Mouse (Mus musculus): ENCODE data around the gene Eps15l1. TPM values are rescaled to one million over a fixed set of nuclear protein-coding genes. Genes with fewer than 3 reads are reported as not detected.
A peak's percentile ranks its signal among the peaks of the same experiment; 100 is the strongest.

Eps15l1 gene
- polyA plus RNA-seq, 1 experiment from 2014 or later = 64.1 TPM

GRCm38 (mm10) chr8:72363457-72363856 is 57.8 kb downstream of the Eps15l1 start:
- Histone ChIP-seq H3K9ac (no peak overlapping the region), H3K4me2 (no peak overlapping the region), H3K36me3 (peaks cover 96% of the 10 kb centered on the region), H3K4me1 (no peaks in the 10 kb centered on the region), H3K27ac (no peak overlapping the region), H3K27me3 (no peaks in the 10 kb centered on the region), H3K4me3 (replicated peaks) (no peak overlapping the region), H3K9me3 (replicated peaks) (no peaks in the 10 kb centered on the region)
- WGBS = 62% methylated on average over 7 of the region's 7 CpGs
- no peak for ATAC-seq (replicated peaks; ENCODE audit: low FRiP score)

GRCm38 (mm10) chr8:72362754-72363153 is 58.5 kb downstream of the Eps15l1 start:
- H3K27me3 ChIP-seq = no peaks in the 10 kb centered on the region
- H3K4me2 ChIP-seq = no peak overlapping the region
- no peak overlapping the region for H3K9ac ChIP-seq
- no peaks in the 10 kb centered on the region for H3K4me1 ChIP-seq
- peaks cover 96% of the 10 kb centered on the region for H3K36me3 ChIP-seq
- H3K27ac ChIP-seq = no peak overlapping the region
- H3K9me3 ChIP-seq (replicated peaks) = no peaks in the 10 kb centered on the region
- no peak for ATAC-seq (replicated peaks; ENCODE audit: low FRiP score)
- no peak overlapping the region for H3K4me3 ChIP-seq (replicated peaks)
- WGBS = 90% methylated on average over 4 of the region's 4 CpGs

GRCm38 (mm10) chr8:72360162-72360561 is 61.1 kb downstream of the Eps15l1 start:
- no peak for ATAC-seq (replicated peaks; ENCODE audit: low FRiP score)
- Histone ChIP-seq H3K27ac (no peak overlapping the region), H3K9me3 (replicated peaks) (no peaks in the 10 kb centered on the region), H3K4me1 (peaks cover 7% of the 10 kb centered on the region; the same call in 1 of the 2 replicates), H3K9ac (no peak overlapping the region), H3K27me3 (no peaks in the 10 kb centered on the region), H3K36me3 (peaks cover 96% of the 10 kb centered on the region), H3K4me3 (replicated peaks) (no peak overlapping the region), H3K4me2 (no peak overlapping the region)

- Histone ChIP-seq H3K4me1 (peaks cover 28% of the 10 kb centered on the region), H3K36me3 (peaks cover 82% of the 10 kb centered on the region), H3K27me3 (no peaks in the 10 kb centered on the region), H3K4me2 (no peak overlapping the region), H3K27ac (no peak overlapping the region), H3K9me3 (replicated peaks) (no peaks in the 10 kb centered on the region), H3K4me3 (replicated peaks) (no peak overlapping the region), H3K9ac (no peak overlapping the region)
- no peak for ATAC-seq (replicated peaks; ENCODE audit: low FRiP score)
- WGBS = 86% methylated on average over 3 of the region's 3 CpGs
Observed at GRCm38 (mm10) chr8:72356593-72356992, 64.7 kb downstream of the Eps15l1 start.

GRCm38 (mm10) chr8:72354272-72354671 is 67.0 kb downstream of the Eps15l1 start:
- H3K36me3 ChIP-seq = peaks cover 62% of the 10 kb centered on the region
- H3K9me3 ChIP-seq (replicated peaks) = no peaks in the 10 kb centered on the region
- no peak overlapping the region for H3K4me3 ChIP-seq (replicated peaks)
- H3K4me1 ChIP-seq = peaks cover 28% of the 10 kb centered on the region
- no peaks in the 10 kb centered on the region for H3K27me3 ChIP-seq
- 38% methylated on average over 11 of the region's 11 CpGs for WGBS
- H3K27ac ChIP-seq = peak overlapping the region; percentile 69
- H3K9ac ChIP-seq = no peak overlapping the region
- ATAC-seq (replicated peaks; ENCODE audit: low FRiP score) = no peak
- no peak overlapping the region for H3K4me2 ChIP-seq

- peak overlapping the region; percentile 69 for H3K27ac ChIP-seq
- ATAC-seq (replicated peaks; ENCODE audit: low FRiP score) = no peak
- WGBS = 82% methylated on average over 7 of the region's 7 CpGs
Observed at GRCm38 (mm10) chr8:72353700-72354045, 67.6 kb downstream of the Eps15l1 start.

GRCm38 (mm10) chr8:72352951-72353699 is 68.1 kb downstream of the Eps15l1 start:
- Histone ChIP-seq H3K4me1 (peaks cover 28% of the 10 kb centered on the region), H3K36me3 (peaks cover 51% of the 10 kb centered on the region)
- WGBS = 69% methylated on average over 8 of the region's 8 CpGs

More at GRCm38 (mm10) chr8:72353700-72354045, 67.6 kb downstream of the Eps15l1 start:
- Histone ChIP-seq H3K4me1 (peaks cover 28% of the 10 kb centered on the region), H3K9me3 (replicated peaks) (no peaks in the 10 kb centered on the region), H3K4me3 (replicated peaks) (no peak overlapping the region), H3K27me3 (no peaks in the 10 kb centered on the region), H3K36me3 (peaks cover 56% of the 10 kb centered on the region), H3K4me2 (no peak overlapping the region), H3K9ac (no peak overlapping the region)

GRCm38 (mm10) chr8:72351405-72352005 is 69.8 kb downstream of the Eps15l1 start:
- Histone ChIP-seq H3K27ac (no peak overlapping the region), H3K36me3 (peaks cover 45% of the 10 kb centered on the region), H3K4me2 (no peak overlapping the region), H3K4me1 (peaks cover 28% of the 10 kb centered on the region), H3K9ac (no peak overlapping the region), H3K4me3 (replicated peaks) (no peak overlapping the region), H3K27me3 (no peaks in the 10 kb centered on the region), H3K9me3 (replicated peaks) (no peaks in the 10 kb centered on the region)
- WGBS = 87% methylated on average over 7 of the region's 7 CpGs
- no peak for ATAC-seq (replicated peaks; ENCODE audit: low FRiP score)

More at GRCm38 (mm10) chr8:72352951-72353699, 68.1 kb downstream of the Eps15l1 start:
- H3K9me3 ChIP-seq (replicated peaks) = no peaks in the 10 kb centered on the region
- ATAC-seq (replicated peaks; ENCODE audit: low FRiP score) = peak; percentile 65
- no peak overlapping the region for H3K9ac ChIP-seq
- no peak overlapping the region for H3K4me3 ChIP-seq (replicated peaks)
- H3K4me2 ChIP-seq = no peak overlapping the region
- peak overlapping the region; percentile 69 for H3K27ac ChIP-seq
- no peaks in the 10 kb centered on the region for H3K27me3 ChIP-seq

GRCm38 (mm10) chr8:72350727-72351126 is 70.5 kb downstream of the Eps15l1 start:
- peaks cover 27% of the 10 kb centered on the region for H3K4me1 ChIP-seq
- no peak overlapping the region for H3K4me3 ChIP-seq (replicated peaks)
- no peak overlapping the region for H3K4me2 ChIP-seq
- no peaks in the 10 kb centered on the region for H3K27me3 ChIP-seq
- H3K9ac ChIP-seq = no peak overlapping the region
- no peaks in the 10 kb centered on the region for H3K9me3 ChIP-seq (replicated peaks)
- WGBS = 90% methylated on average over 8 of the region's 8 CpGs
- ATAC-seq (replicated peaks; ENCODE audit: low FRiP score) = no peak
- peaks cover 44% of the 10 kb centered on the region for H3K36me3 ChIP-seq
- no peak overlapping the region for H3K27ac ChIP-seq

GRCm38 (mm10) chr8:72349838-72350237 is 71.4 kb downstream of the Eps15l1 start:
- 88% methylated on average over 9 of the region's 9 CpGs for WGBS
- H3K9ac ChIP-seq = no peak overlapping the region
- H3K9me3 ChIP-seq (replicated peaks) = no peaks in the 10 kb centered on the region
- H3K4me1 ChIP-seq = peaks cover 18% of the 10 kb centered on the region
- H3K27me3 ChIP-seq = no peaks in the 10 kb centered on the region
- H3K4me2 ChIP-seq = no peak overlapping the region
- no peak for ATAC-seq (replicated peaks; ENCODE audit: low FRiP score)
- H3K36me3 ChIP-seq = peaks cover 48% of the 10 kb centered on the region
- H3K27ac ChIP-seq = no peak overlapping the region
- no peak overlapping the region for H3K4me3 ChIP-seq (replicated peaks)

- Histone ChIP-seq H3K27me3 (no peaks in the 10 kb centered on the region), H3K4me2 (no peak overlapping the region), H3K9me3 (replicated peaks) (no peaks in the 10 kb centered on the region), H3K4me1 (peaks cover 9% of the 10 kb centered on the region), H3K4me3 (replicated peaks) (no peak overlapping the region), H3K9ac (no peak overlapping the region), H3K36me3 (peaks cover 53% of the 10 kb centered on the region), H3K27ac (no peak overlapping the region)
- no peak for ATAC-seq (replicated peaks; ENCODE audit: low FRiP score)
- 91% methylated on average over 1 of the region's 1 CpGs for WGBS
Observed at GRCm38 (mm10) chr8:72348956-72349355, 72.3 kb downstream of the Eps15l1 start.

GRCm38 (mm10) chr8:72348114-72348513 is 73.1 kb downstream of the Eps15l1 start:
- Histone ChIP-seq H3K4me2 (no peak overlapping the region), H3K9me3 (replicated peaks) (no peaks in the 10 kb centered on the region), H3K4me1 (peaks cover under 1% of the 10 kb centered on the region), H3K4me3 (replicated peaks) (no peak overlapping the region), H3K36me3 (peaks cover 53% of the 10 kb centered on the region), H3K27me3 (no peaks in the 10 kb centered on the region), H3K9ac (no peak overlapping the region), H3K27ac (no peak overlapping the region)
- no peak for ATAC-seq (replicated peaks; ENCODE audit: low FRiP score)
- WGBS = 96% methylated on average over 2 of the region's 2 CpGs

Measured in kidney, embryonic 15.5 days (tissue).